Mouse (Mus musculus) kidney, adult 2 months (tissue): ENCODE results near the gene Pla2g4b. TPM values are rescaled to one million over a fixed set of nuclear protein-coding genes. Genes with fewer than 3 reads are reported as not detected.
A peak's percentile ranks its signal among the peaks of the same experiment; 100 is the strongest.

ENCODE experiments used
- DNase-seq: peaks from one replicate; pipeline ENCODE4 v3.0.0; 2021
- H3K27ac ChIP-seq: fragments of 200-500 bp; 2 replicates; pipeline ENCODE4 v1.5.1; 2012; ENCODE audit warnings: low read depth, low read length, control low read depth, inconsistent platforms; ENCODE audit not compliant: insufficient read depth
- H3K27me3 ChIP-seq: fragments of 200-500 bp; replicated peaks from 2 replicates; pipeline ENCODE4 v1.6.1; 2012; ENCODE audit warnings: mild to moderate bottlenecking, moderate library complexity, low read length, inconsistent platforms; ENCODE audit not compliant: control insufficient read depth, insufficient read depth
- H3K36me3 ChIP-seq: fragments of 200-500 bp; 2 replicates; pipeline ENCODE4 v1.6.1; 2012; ENCODE audit warnings: mild to moderate bottlenecking, moderate library complexity, low read length, inconsistent platforms; ENCODE audit not compliant: control insufficient read depth, insufficient read depth
- H3K4me1 ChIP-seq: fragments of 200-500 bp; 2 replicates; pipeline ENCODE4 v1.6.1; 2011; ENCODE audit warnings: low read length; ENCODE audit not compliant: control insufficient read depth, insufficient read depth
- H3K4me3 ChIP-seq: fragments of 200-500 bp; 2 replicates; pipeline ENCODE4 v1.5.1; 2011; ENCODE audit warnings: mild to moderate bottlenecking, low read depth, low read length, control low read depth; ENCODE audit not compliant: insufficient read depth
- CTCF ChIP-seq: fragments of 200-500 bp; conservative IDR thresholded peaks from 2 replicates; pipeline ENCODE4 v1.5.1; 2011; ENCODE audit warnings: low read depth, mild to moderate bottlenecking, control low read depth, low read length, moderate library complexity, mixed read lengths; ENCODE audit not compliant: insufficient read depth, insufficient read length
- POLR2A ChIP-seq: fragments of 200-500 bp; IDR thresholded peaks from one replicate; pipeline ENCODE4 v1.6.1; 2011; ENCODE audit warnings: low read depth, low read length, control low read depth
- WGBS: fragments of 180-500 bp; shearing (Covaris S2); methylation state at CpG from one replicate; pipeline ENCODE4 v1.1.7; 2018; 5-methylcytosine and 5-hydroxymethylcytosine counted together
- polyA plus RNA-seq: library from polyadenylated mRNA; depleted of rRNA; stranded (reverse); fragments of >200 nt; gene quantifications from 2 replicates; pipeline ENCODE4 v1.2.3, GENCODE M21; 2012

The Pla2g4b gene
- polyA plus RNA-seq, 1 experiment = 1.6 TPM

- no peak for DNase-seq
- Histone ChIP-seq H3K4me3 (no peak overlapping the region), H3K27me3 (no peaks in the 10 kb centered on the region), H3K36me3 (no peaks in the 10 kb centered on the region), H3K4me1 (no peaks in the 10 kb centered on the region), H3K27ac (no peak overlapping the region)
- 87% methylated on average over 9 of the region's 9 CpGs for WGBS
- TF ChIP-seq POLR2A = no peak
- TF ChIP-seq CTCF = no peak
Measured at GRCm38 (mm10) chr2:120037744-120038143, 4.5 kb downstream of the Pla2g4b start.

DNA sequence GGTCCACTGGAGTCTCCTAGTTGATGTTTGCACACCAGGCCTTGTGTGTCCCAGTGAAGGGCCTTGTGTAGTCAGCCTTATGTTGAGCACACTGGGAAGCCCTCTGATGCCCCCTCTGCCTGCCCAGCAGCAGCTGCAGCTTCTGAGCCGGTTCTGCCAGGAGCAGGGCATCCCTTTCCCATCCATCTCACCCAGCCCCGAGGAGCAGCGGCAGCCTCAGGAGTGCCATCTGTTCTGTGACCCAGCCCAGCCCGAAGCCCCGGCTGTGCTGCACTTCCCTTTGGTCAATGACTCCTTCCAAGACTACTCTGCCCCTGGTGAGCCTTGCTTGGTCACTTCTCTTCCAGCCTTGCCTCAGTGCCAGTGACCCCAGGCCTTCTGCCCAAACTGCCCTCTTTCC is 7.8 kb downstream of the Pla2g4b start:
- Histone ChIP-seq H3K4me1 (no peaks in the 10 kb centered on the region), H3K4me3 (no peak overlapping the region), H3K27me3 (no peaks in the 10 kb centered on the region), H3K36me3 (no peaks in the 10 kb centered on the region), H3K27ac (no peak overlapping the region)
- WGBS = 86% methylated on average over 5 of the region's 5 CpGs
- no peak for DNase-seq
- no peak for TF ChIP-seq POLR2A

DNA sequence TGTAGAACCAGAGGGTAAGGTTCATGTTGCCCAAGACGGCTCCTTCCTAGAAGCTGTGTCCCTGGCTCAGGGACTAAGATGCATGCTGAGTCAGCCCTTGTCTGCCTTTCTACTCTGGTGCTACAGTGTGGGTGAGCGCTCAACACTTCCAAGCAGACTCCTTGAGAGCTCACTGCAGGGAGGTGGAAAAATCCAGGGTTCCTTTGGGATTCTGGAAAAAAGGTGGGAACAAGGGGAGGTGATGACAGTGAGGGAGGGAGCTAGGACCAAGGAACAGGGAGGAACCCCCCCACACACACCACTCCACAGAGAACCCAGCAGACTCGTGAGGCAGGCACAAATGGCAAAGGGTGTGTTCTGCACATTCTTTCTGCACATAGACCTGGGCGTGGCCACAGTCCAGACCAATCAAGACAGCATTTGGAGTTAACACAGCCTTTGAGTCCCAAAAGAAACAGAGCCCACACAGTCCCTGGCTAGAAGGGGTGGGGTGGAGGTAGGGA is 10.9 kb downstream of the Pla2g4b start:
- Histone ChIP-seq H3K27me3 (no peaks in the 10 kb centered on the region), H3K36me3 (no peaks in the 10 kb centered on the region), H3K4me1 (no peaks in the 10 kb centered on the region), H3K27ac (no peak overlapping the region), H3K4me3 (no peak overlapping the region)
- TF ChIP-seq CTCF (no peak), POLR2A (no peak)
- peak; percentile 43 for DNase-seq
- 42% methylated on average over 4 of the region's 4 CpGs for WGBS

- no peaks in the 10 kb centered on the region for H3K36me3 ChIP-seq
- no peaks in the 10 kb centered on the region for H3K27me3 ChIP-seq
- no peak overlapping the region for H3K4me3 ChIP-seq
- H3K4me1 ChIP-seq = no peaks in the 10 kb centered on the region
- H3K27ac ChIP-seq = no peak overlapping the region
- no peak for DNase-seq
- 87% methylated on average over 3 of the region's 3 CpGs for WGBS
- TF ChIP-seq CTCF (no peak), POLR2A (no peak)
Measured at GRCm38 (mm10) chr2:120044676-120045075, 11.5 kb downstream of the Pla2g4b start.

GRCm38 (mm10) chr2:120046486-120047310 is 13.5 kb downstream of the Pla2g4b start:
- no peak for TF ChIP-seq POLR2A
- TF ChIP-seq CTCF = no peak
- DNase-seq = no peak
- Histone ChIP-seq H3K27me3 (no peaks in the 10 kb centered on the region), H3K36me3 (no peaks in the 10 kb centered on the region), H3K4me1 (no peaks in the 10 kb centered on the region), H3K4me3 (no peak overlapping the region), H3K27ac (no peak overlapping the region)
- WGBS = 64% methylated on average over 14 of the region's 14 CpGs

DNA sequence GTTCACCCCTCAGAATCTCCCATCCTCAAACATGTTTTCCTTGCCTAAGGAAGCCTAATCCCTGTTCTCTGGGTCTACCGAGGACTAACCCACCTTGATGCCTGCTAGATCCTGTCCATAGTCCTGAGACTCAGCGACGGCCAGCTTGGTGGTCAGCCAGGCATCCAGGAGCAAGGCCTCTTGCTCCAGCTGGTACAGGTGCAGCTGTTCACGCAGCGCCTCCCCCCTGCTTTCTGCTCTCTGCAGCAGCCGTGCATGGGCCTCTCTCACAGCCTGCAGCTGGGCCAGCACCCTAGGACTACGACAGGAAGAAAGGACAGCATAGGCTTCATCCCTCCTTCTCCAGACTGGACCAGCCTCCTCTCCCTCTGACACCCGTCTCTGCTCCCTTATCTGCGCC is 15.0 kb downstream of the Pla2g4b start:
- 72% methylated on average over 9 of the region's 9 CpGs for WGBS
- Histone ChIP-seq H3K36me3 (no peaks in the 10 kb centered on the region), H3K4me1 (no peaks in the 10 kb centered on the region), H3K27me3 (no peaks in the 10 kb centered on the region), H3K27ac (no peak overlapping the region), H3K4me3 (no peak overlapping the region)
- DNase-seq = no peak
- TF ChIP-seq CTCF (no peak), POLR2A (no peak)

DNA sequence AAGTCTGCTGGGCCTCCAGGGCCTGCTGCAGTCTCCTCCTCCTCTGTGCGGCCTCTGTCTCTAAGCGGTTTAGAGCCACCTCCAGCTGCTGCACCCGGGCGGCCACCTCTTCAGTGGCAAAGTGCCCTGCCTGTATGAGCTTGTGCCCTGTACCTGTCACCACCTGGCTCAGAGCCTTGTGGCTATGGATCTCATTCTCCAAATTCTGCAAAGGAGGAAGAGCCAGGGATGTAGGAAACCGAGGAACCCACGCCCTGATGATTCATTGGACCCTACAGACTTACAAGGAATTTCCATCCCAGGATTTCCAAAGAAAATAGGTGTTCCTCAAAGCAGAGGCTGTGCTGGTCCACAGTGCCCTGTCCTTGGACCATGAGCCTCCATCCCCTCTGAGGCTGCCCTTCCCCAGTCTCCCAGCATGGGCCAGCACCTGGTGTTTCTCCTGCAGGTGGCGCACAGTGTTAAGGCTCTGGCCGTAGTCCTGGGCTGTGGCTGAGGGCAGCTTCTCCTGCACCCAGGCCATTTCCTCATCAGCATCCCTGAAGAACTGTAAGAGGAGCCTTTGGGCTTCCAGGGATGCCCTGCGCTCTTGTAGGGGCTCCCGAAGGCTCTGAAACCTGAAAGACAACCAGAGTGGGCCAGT is 16.5 kb downstream of the Pla2g4b start:
- WGBS = 75% methylated on average over 10 of the region's 10 CpGs
- Histone ChIP-seq H3K36me3 (no peaks in the 10 kb centered on the region), H3K4me1 (no peaks in the 10 kb centered on the region), H3K27ac (no peak overlapping the region), H3K4me3 (no peak overlapping the region), H3K27me3 (no peaks in the 10 kb centered on the region)
- peak; percentile 56 for DNase-seq
- TF ChIP-seq CTCF (peak; percentile 81), POLR2A (no peak)
